Mouse (Mus musculus) neural tube, embryonic 10.5 days (tissue): ENCODE results near the gene Aqp7.
"Not testable (repeated sequence)": the region's sequence is repeated elsewhere in the genome, so short reads cannot be mapped to it uniquely, and the experiment has no call there.

Experiments used
- DNase-seq: peaks from one replicate; pipeline ENCODE4 v3.0.0-alpha.2; 2017; ENCODE audit warnings: low spot score; ENCODE audit errors: extremely low spot score

Aqp7 gene

DNA sequence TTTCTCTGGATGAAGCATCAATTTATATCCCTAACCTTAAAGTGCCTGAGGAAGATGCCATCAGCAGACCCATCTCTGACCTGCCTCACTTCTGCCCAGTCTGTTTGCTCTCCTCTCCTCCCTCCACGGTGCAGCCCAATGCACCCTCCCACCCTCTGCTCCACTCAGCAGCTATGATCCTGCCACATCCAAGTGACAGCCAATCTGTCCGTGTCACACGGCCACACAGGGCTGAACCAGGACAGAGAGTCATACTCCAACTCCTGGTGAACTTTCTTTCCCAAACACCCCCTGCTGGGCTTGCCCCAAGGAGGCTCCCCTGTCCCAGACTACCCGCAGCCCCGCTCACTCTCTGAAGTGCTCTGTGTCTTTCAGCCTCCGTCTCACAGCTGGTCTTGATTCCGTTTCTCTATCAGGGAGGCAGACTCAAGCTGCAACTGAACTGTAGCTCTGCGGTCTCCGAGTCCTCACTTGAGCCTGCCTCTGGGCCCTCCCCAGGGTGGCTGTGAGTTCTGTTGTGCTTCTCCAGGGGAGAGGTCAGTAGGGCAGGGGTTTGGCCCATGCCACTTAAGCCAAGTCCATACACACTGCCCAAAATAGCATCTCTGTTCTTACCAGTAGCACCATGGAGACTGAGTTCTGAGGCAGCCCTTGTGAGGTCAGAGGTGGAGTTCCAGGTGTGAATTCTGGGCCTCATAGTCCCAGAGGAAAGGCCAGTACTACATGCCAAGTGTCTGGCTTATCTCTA lies at the start of gene Aqp7:
TSS of gene Aqp7 (minus strand) at position 616 of the 748 bp plus-strand sequence.
- no peak for DNase-seq

DNA sequence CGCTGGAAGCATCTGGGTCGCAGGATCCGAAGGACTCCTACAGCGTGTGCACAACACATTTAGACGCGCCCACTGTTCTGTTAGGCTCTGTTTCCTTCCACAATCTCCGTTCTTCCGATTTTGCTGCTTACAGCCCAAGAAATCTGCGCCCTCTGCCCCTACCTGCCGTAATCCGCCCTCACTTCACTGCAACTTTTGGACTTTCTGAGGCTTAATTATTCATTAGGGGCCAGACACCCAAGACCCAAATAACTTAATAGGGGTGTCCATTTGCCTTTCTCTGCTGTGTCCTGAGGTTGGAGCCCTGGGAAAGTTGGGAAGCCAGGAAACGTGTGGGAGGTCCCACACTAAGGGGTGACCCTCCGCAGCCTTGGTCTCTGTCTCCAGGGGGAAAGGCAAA lies 49.4 kb upstream of the Aqp7 start:
- no peak for DNase-seq

DNA sequence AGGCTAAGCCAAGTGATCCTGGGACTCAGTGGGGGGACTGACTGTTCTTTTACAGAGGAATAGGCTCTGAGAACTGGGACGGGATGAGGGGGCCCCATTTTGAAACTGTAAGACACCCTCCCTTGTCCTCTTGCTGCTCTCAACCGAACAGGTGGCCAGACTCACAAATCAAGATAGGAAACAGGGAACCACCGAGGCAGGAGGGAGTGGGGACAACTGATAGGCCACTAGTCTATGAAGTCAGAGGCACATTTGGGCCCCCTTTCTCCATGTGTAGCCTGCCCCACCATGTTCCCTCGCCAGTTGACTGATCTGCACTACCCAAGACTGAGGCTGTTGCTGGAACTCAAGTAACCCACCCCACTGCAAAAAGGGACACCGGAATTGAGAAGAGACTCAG lies 48.9 kb upstream of the Aqp7 start:
- no peak for DNase-seq

DNA sequence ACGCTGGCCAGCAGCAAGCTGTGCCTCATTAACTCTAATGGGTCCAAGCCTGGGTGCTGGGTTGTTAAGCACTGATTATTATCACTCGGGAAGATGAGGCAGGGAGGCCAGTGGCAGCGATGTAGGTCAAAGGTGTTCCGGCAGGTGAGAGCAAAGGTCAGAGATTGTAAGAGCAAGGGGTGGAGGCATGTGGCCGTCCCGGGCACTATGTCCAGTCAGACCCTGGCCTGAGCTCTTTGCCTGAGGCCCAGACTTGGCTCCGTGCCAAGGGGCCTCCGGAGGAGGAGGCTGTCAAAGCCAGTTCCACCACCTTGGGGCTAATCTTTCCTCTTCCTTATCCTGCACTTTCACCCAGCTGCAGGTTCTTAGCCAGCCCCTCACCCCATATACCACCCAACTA lies 48.2 kb upstream of the Aqp7 start:
- DNase-seq = no peak

DNA sequence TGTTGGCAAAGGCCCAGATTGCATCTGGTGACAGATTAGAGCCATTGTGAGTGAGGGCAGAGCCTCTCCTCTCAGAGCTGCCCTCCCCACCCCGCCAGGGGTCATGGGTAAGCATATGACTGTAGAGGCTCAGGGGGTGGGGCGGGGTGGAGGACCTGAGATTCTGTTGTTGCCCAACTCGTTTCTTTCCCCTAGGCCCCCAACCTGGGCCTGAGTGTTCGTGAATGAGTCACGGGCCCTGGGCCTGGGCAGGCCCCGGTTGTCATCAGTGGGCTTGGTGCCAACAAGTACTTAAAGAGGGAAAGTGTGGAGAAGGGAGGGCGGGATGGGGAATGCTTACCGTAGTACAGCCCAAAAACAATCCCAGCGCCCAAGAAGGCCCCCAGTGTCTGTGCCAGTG lies 46.4 kb upstream of the Aqp7 start:
- no peak for DNase-seq

DNA sequence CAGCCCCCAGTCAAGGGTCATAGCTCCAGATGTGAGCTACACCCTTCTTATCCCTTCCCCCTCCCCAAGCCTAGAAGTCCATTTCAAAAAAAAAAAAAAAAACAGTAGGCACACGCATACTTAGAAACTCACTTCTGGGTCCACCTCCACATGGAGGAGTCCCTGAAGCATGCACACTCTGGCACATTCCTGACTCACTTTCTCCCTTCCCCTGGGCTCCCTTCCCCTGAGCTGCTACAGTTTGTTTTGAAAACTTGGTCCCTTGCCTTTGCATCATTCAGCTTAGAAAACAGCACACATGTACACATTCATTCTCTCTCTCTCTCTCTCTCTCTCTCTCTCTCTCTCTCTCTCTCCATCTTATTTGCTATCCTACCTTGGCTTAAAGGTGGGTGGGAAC lies 45.0 kb upstream of the Aqp7 start:
- no peak for DNase-seq

DNA sequence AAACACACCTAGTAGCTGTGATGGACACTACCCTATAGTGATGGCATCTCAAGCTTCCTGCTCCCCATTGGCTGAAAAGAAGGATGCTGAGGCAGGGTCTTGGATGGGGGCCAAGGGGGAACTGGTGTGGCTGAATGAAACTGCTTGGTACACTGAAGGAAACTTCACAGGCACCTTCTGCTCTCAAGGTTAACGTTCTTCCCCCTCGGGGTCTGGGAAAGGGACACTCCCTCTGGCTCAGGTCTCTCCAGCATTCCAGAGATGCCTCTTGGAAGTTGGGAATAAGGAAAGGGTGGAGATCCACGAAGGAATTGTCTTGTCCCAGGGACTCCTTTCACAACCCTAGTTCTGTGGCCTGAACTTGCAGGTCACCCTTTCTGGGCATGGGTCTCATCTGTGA lies 43.5 kb upstream of the Aqp7 start:
- DNase-seq = no peak

DNA sequence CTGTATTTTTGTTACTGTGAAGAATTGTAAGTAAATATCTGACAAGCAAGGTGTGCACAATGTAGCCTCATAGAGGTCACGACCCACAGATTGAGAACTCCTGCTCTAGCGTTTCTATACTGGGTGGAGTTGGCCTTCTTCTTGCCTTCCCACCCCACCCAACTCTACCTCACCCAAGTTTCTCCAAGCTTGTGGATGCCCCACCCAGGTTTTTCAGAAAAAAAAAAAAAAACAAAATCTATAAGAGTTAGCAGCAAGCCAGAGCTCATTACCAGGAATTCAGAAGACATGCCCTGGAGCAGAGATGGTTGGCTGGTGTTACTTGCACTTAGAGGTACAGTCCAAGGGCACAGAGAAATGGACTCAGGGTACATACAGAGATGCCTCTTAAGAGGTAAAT lies 41.8 kb upstream of the Aqp7 start:
- no peak for DNase-seq

DNA sequence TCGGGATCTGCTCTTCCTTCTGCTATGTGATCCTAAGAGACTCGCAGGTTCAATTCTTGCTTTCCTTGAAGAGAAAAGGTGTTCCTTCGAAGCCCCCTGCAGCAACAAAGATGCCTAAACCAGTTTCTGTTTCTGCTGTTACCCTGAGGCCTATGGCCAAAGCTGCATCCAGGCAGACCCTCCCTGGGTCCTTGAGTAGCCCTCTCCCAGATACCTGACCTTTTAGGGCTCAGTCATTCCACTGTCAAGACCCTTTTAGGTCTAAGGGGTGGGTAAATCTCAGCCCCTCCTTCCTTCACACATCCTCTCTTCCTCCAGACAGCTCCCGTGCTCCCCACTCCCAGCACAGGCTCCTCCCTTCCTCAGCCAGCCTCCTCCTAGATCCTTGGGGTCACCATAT lies 41.2 kb upstream of the Aqp7 start:
- DNase-seq = no peak

DNA sequence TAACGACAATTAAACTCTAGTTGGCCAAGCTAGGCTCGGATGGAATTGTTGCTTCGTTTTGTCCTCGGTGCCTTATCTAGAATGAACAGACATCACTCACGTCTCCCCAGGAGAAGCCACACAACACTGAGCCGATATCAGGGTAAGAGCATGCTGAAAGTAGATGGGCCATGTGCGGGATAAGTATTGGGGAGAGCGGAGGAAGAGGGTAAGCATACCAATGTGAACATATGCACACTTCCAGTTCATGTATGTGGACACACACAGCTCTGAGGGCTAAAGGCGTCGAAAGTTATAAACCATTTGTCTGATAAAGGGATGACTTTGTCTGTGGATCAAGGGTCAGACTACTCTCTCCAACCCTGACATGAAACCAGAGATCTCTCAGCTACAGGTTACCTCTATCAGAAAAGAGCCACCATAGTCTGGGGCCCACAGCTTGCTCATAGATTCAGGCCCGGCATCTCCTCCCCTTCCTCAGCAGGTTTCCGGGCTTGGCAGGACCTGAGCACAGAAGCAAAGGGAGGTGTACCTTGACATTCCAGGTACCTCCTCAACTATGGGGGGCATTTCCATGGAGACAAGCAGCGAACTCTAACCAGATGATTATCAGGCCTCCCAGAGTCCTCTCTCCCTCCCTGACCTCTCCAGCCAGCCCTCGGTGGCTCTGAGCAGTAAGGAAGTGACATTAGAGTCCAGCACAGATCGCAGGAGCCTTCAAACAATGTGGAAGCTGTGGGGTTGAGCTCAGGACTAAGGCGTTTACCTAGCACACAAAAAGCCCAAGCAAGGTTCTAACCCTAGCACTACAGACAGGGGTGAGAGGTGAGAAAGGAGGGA lies 39.7 kb upstream of the Aqp7 start:
- no peak for DNase-seq

DNA sequence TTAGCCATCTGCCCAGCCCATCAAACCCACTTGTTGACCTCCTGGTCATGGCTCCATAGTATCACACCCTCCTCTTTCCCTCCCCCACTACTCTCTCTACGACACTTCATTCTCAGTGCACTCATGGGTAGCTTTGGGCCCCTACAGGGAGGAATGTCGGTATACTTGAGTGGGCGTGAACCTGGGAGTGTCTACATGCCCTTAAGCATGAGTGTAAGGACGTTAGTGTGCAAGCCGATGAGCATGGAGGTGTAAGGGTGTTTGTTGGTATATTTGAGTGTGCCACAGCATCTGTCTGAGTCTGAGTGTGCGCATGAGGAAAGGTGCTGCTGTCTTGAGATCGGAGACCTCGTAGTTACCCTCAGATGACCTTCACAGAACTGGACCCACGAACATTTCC lies 39.0 kb upstream of the Aqp7 start:
- DNase-seq = no peak

DNA sequence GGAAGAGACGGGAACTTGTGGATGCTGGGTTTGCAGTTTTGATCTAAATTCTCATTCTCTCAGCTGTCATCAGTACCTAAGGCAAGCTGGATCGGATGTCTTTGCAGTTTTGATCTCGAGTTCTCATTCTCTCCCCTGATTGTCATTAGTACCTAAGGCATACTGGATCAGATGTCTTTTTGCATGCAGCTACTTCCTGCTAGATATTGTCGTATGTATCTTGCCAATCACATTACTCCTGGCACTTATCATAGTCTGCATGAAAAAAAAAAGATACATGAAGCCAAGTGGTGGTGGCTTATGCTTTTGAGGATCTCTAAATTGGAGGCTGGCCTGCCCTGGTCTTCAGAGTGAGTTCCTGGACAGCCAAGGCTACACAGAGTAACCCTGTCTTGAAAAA lies 36.9 kb upstream of the Aqp7 start:
- no peak for DNase-seq

DNA sequence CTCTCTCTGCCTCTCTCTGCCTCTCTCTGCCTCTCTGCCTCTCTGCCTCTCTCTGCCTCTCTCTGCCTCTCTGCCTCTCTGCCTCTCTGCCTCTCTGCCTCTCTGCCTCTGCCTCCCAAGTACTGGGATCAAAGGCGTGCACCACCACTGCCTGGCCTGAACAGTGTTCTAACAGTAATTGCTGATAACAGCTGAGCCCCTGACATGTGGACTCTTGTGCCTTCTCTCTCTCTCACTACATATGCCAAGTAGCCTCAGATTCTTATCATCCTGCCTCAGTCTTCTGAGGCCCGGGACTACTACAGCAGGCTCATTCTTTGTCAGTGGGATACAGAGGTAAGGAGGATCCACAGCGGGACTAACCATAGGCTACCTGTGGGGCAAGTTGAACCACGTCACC lies 34.9 kb upstream of the Aqp7 start:
- not testable (repeated sequence) for DNase-seq

DNA sequence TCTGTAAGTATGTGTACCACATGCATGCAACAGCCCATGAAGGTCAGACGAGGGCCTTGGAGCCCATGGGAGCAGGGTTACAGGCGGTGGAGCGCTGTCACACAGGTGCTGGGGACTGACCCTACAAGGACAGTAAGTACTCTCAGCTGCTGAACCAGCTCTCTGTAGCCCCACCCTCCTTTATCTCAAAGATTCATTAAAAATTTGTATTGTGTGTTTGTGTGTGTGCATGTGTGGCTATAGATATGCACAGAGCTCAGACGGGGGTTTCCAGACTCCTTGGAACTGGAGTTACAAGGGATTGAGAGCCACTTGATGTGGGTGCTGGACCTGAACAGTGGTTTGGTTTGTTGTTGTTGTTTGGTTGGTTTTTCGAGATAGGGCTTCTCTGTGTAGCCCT lies 33.8 kb upstream of the Aqp7 start:
- DNase-seq = no peak

DNA sequence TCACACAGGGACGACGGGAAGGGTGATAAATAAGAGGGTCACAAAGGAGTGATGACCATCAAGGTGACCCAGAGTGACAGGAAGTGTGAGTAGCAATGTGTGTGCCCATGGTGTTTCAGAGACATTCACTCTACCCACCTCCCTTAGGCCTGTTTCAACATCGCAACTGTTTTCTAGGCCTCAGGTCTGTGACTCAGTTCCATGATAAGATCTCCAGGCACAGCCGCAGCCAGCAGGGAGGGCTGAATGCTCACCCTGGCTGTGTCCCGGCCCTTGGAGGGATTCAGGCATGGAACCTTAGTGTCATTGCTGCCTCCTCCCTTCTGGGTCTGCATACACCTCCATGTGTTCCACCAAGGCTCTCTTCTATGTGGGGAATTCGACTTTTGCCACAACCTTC lies 30.8 kb upstream of the Aqp7 start:
- DNase-seq = no peak

DNA sequence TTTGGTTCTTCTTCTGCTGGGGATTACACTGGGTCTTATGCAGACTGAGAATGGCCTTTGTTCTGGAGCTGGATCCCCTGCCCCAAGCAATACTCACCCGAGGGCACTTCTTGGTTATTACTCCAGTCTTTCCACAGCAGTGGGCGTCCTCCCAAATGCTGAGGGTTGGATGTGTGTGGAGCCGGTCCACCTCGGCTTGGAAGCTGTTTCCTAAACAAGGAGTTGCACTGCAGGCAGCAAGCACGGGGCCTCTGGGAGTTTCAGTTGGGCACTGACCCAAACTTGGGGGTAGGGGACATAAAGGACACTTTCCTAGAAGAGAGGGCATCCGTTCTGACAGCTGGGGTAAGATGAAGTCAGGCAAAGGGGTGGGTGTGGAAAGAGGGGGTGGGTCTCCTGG lies 26.5 kb upstream of the Aqp7 start:
- no peak for DNase-seq

DNA sequence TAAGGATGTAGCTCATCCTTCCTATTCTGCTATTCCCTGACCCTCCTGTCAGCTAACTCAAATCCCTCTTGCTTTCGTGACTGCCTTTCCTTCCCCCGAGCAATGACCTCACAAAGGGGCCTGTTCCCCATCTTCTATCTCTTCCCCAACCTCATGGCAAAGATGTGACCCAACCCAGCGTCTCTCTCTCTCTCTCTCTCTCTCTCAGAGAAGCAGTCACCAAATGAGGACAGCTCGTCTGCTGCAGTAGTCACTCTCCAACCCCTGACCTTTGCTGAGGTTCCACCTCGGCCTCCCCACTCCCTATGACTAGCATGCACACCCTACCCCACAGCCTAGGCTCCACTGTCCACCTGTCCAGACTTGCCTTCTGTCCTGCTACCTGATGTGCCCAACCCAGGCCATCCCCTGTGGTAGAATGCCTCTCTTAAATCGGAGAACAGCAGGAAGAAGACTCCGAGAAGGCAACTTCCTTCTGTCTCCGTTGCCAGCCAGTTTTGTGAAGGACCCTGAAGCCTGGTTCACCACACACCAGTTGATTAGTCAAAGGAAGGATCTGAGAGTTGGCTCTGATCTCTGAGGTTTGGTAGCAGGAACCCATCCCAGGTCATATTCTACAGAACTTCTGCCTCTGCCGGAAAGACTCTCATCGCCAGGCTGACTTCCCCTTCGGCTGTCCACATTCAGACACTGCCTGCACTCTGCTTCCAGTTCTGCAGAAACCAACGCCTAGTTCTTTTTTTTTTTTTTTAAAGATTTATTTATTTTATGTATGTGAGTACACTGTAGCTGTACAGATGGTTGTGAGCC lies 25.3 kb upstream of the Aqp7 start:
- no peak for DNase-seq

DNA sequence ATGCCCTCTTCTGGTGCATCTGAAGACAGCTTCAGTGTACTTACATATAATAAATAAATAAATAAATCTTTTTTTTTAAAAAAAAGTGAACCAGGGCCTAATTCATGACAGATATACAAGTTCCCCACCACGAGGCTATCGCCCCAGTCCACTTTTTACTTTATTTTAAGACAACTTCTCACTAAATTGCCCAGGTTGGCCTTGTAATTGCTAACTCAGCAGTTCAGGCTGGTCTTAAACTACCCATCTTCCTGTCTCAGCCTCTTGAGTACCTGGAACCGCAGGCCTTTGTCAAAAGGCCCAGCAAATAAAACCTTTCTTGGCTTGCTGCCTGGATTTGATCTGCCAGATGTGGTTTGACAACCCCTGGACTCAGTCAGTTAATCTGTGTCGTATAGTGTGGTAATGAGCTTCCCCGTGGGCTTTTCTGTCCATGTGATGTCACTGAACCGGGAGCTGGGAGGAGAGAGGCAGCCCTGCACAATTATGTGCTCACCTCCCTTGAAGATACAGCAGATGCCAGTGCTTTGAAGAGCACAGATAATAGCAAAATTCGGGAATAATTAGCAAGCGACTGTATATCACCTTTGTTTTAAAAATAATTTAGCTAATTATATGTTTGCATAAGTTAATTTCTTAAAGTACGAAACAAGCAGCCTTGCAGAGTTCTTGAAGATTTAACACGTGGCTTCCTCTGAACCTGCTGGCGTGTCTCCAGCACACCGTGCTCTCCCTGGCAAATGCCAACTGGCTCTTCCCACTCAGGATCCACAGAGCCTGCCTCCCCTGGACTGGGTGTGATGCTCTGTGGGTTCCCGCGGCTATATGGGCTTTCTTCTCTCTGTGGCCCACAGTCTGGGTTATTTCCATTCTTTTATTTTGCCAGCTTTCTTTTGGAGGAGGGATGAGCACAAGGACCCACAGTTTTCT lies 23.8 kb upstream of the Aqp7 start:
- DNase-seq = no peak

DNA sequence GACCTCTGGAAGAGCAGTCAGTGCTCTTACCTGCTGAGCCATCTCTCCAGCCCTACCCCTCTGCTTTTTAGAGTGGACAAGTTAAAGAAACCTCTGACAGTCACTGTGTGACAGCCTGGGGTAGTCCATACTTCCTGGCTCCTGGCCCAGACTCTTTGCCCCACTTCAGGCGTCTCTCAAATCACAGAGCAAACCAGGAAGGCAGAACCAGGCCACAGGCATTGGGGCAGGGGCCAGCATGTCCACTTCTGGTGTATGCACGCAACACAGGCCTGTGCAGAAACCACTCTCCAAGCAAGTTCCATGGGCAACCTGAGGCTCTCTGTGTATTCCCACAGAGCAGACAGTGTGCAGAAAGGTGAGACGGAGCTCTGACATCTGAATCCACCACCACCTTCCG lies 17.3 kb upstream of the Aqp7 start:
- no peak for DNase-seq

DNA sequence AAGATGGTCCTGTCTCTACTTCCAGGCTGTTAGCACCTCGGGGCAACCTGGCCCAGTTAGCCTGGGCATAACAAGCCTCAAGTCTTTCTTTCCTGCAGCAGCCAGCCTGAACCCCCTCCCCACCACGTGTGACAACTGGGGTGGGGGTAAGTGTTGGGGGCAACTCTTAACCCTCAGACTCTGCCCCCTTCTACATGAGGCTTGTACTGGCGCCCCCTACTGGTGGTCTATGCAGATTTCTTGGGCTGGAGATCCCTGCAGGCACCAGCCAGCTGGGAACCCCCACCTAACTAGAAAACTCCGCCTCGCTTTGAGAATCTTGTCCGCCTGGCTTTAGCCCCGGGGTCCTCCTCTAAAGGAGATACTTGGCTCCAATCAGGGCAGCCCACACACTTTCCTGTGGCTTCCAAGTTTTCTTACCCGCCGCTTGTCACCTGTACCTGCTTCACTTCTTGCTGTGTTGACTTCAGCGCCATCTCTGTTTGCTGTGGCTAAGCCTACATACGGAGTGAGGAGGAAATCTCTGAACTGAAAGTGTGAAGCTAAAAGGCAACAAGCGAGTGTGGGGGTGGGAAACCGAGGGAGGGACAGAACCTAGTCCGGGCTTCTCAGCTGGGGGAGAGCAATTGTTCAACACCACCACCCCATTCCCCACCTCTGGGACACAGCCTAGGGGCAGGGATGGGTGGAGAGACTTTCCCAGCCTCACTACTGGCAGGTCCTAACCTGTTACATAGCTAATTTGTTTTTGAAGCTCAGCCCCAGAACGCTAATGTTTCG lies 16.1 kb upstream of the Aqp7 start:
- DNase-seq = peak; percentile 48
